Mouse (Mus musculus): ENCODE measurements around the gene Clec4g.

Clec4g gene

GRCm38 (mm10) chr8:3679236-3679635 lies 41.2 kb downstream of the Clec4g start:
- DNase-seq (ENCODE audit: low read depth, low spot score), result no peak

GRCm38 (mm10) chr8:3678831-3679230 lies 41.6 kb downstream of the Clec4g start:
- peak; percentile 32 for DNase-seq (ENCODE audit: low read depth, low spot score)

GRCm38 (mm10) chr8:3676993-3677579 lies 43.4 kb downstream of the Clec4g start:
- DNase-seq (ENCODE audit: low read depth, low spot score), result peak; percentile 30

- peak; percentile 97 for DNase-seq (ENCODE audit: low read depth, low spot score)
These were observed 44.1 kb downstream of the Clec4g start, which contains the start of gene Trappc5 for GRCm38 (mm10) chr8:3676131-3676992. Trappc5 (plus strand) TSS chr8:3676299.

- no peak for DNase-seq (ENCODE audit: low read depth, low spot score)
These were observed 45.8 kb downstream of the Clec4g start for GRCm38 (mm10) chr8:3674671-3675070.

GRCm38 (mm10) chr8:3671980-3672491 lies 48.4 kb downstream of the Clec4g start, which contains the start of gene Fcor:
Fcor (minus strand) TSS chr8:3672362.
- DNase-seq (ENCODE audit: low read depth, low spot score), result peak; percentile 95

GRCm38 (mm10) chr8:3670388-3670787 lies 50.1 kb downstream of the Clec4g start:
- peak; percentile 55 for DNase-seq (ENCODE audit: low read depth, low spot score)

- DNase-seq (ENCODE audit: low read depth, low spot score), result no peak
These were observed 54.9 kb downstream of the Clec4g start, which contains the start of gene Mcemp1 for GRCm38 (mm10) chr8:3665507-3665906. Mcemp1 (plus strand) TSS chr8:3665754.

- DNase-seq (ENCODE audit: low read depth, low spot score), result no peak
These were observed 56.0 kb downstream of the Clec4g start for GRCm38 (mm10) chr8:3664405-3664804.

- DNase-seq (ENCODE audit: low read depth, low spot score), result no peak
These were observed 59.6 kb downstream of the Clec4g start for GRCm38 (mm10) chr8:3660889-3661288.
